Mouse (Mus musculus) heart, postnatal 0 days (tissue): Measurements from ENCODE around the gene Brwd1. TPM values are rescaled to one million over a fixed set of nuclear protein-coding genes. Genes with fewer than 3 reads are reported as not detected.

ENCODE experiments used
- ATAC-seq: fragments of 200-750 bp; cut with Nextera tagmentation; 2 replicates; pipeline ENCODE4 v1.8.0; 2017; ENCODE audit warnings: low read depth, moderate number of reproducible peaks, moderate library complexity; ENCODE audit not compliant: insufficient read depth
- DNase-seq: peaks from one replicate; pipeline ENCODE4 v3.0.0-alpha.2; 2016; ENCODE audit warnings: low spot score
- H3K27ac ChIP-seq: fragments of 300-500 bp; sonication (generic); 2 replicates; pipeline ENCODE4 v1.5.1; 2014; ENCODE audit warnings: low read depth, mild to moderate bottlenecking
- H3K27me3 ChIP-seq: fragments of 300-500 bp; sonication (generic); 2 replicates; pipeline ENCODE4 v1.6.1; 2014; ENCODE audit warnings: low read length, mixed read lengths; ENCODE audit not compliant: control insufficient read depth, insufficient read depth
- H3K36me3 ChIP-seq: fragments of 300-500 bp; sonication (generic); replicated peaks from 2 replicates; pipeline ENCODE4 v1.6.1; 2014; ENCODE audit warnings: low read length, mixed read lengths; ENCODE audit not compliant: control insufficient read depth, insufficient read depth
- H3K4me1 ChIP-seq: fragments of 300-500 bp; sonication (generic); 2 replicates; pipeline ENCODE4 v1.6.1; 2014; ENCODE audit warnings: antibody characterized with exemption; ENCODE audit not compliant: control insufficient read depth, insufficient read depth
- H3K4me2 ChIP-seq: fragments of 300-500 bp; sonication (generic); 2 replicates; pipeline ENCODE4 v1.6.1; 2014; ENCODE audit warnings: low read depth, mild to moderate bottlenecking, low read length, moderate library complexity
- H3K4me3 ChIP-seq: fragments of 300-500 bp; sonication (generic); 2 replicates; pipeline ENCODE4 v1.5.1; 2014; ENCODE audit warnings: low read depth, low read length
- H3K9ac ChIP-seq: fragments of 300-500 bp; sonication (generic); replicated peaks from 2 replicates; pipeline ENCODE4 v1.6.1; 2014; ENCODE audit warnings: low read depth, low read length, mixed read lengths
- H3K9me3 ChIP-seq: fragments of 300-500 bp; sonication (generic); replicated peaks from 2 replicates; pipeline ENCODE4 v1.6.1; 2016; ENCODE audit warnings: low read length; ENCODE audit not compliant: control insufficient read depth
- CTCF ChIP-seq: IDR thresholded peaks from 2 replicates; pipeline ENCODE4 v1.5.1; 2016; ENCODE audit warnings: antibody characterized with exemption, control low read depth, low read depth
- EP300 ChIP-seq: IDR thresholded peaks from 2 replicates; pipeline ENCODE4 v1.6.1; 2016; ENCODE audit warnings: antibody characterized with exemption, low read depth
- WGBS: fragments of 180-500 bp; shearing (Covaris S2); extraction: QIAGEN DNeasy Blood & Tissue Kit; methylation state at CpG from one replicate; pipeline ENCODE4 v1.1.7; 2014; 5-methylcytosine and 5-hydroxymethylcytosine counted together
- polyA plus RNA-seq: library from polyadenylated mRNA; unstranded; fragments of >200 nt; fragmentation: Nextera tagmentation; extraction: Ambion mirVana; gene quantifications from 2 replicates; pipeline ENCODE4 v1.2.1, GENCODE M21; 2015
- total RNA-seq: library from RNA; depleted of rRNA; stranded (reverse); fragments of >200 nt; gene quantifications from 2 replicates; pipeline ENCODE4 v1.2.3, GENCODE M21; 2014; ENCODE audit warnings: low replicate concordance

Gene Brwd1
- total and polyA plus RNA-seq, 2 experiments from 2014 or later: 55.9 to 72.1 TPM

DNA sequence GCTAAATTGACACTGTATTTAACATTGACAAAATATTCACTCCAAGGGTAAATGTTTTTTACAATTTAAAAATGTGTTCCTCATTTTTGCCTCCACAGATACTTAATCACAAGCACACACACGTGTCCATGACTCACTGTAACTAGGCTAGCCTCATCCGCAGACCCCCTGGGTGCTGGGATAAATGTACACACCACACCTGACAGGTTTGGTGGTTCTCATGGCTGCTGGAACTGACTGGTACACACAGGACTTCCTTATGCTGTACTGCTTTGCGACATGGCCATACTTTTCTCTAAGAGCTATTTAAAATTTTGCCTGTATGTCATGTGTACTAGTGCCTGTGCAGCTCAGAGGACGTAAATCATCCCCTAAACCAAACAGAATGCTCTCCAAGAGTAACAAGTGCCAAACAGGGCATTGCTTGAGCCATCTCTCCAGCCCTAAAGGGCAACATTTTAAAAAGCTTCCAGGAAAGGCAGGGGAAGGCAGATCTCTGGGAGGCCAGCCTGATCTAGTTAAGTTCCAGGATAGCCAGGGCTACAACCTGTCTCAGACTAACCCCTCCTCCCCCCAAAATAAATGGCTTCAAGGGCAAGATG lies 37.8 kb upstream of the Brwd1 start:
- H3K36me3 ChIP-seq: peaks cover 39% of the 10 kb centered on the region

GRCm38 (mm10) chr16:96114729-96115128 lies 32.4 kb upstream of the Brwd1 start:
- Histone ChIP-seq H3K4me2 (no peak overlapping the region), H3K27ac (no peak overlapping the region), H3K36me3 (no peaks in the 10 kb centered on the region), H3K4me1 (0 out of 2 replicates have a peak, but pooled peaks cover 6% of the 10 kb centered on the region), H3K4me3 (no peak overlapping the region), H3K9me3 (no peaks in the 10 kb centered on the region), H3K27me3 (no peaks in the 10 kb centered on the region), H3K9ac (no peak overlapping the region)
- ATAC-seq (no peak), DNase-seq (no peak)
- WGBS: 56% methylated on average over 4 of the region's 4 CpGs
- TF ChIP-seq EP300 (no peak), CTCF (no peak)

More for the DNA sequence above, 37.8 kb upstream of the Brwd1 start:
- H3K27ac ChIP-seq: no peak overlapping the region
- ATAC-seq: no peak
- TF ChIP-seq CTCF: no peak
- no peak for TF ChIP-seq EP300
- H3K27me3 ChIP-seq: no peaks in the 10 kb centered on the region
- H3K4me1 ChIP-seq: peaks cover under 1% of the 10 kb centered on the region; the same call in 1 of the 2 replicates
- H3K9me3 ChIP-seq: no peaks in the 10 kb centered on the region
- H3K4me2 ChIP-seq: no peak overlapping the region
- no peak overlapping the region for H3K9ac ChIP-seq
- no peak overlapping the region for H3K4me3 ChIP-seq
- no peak for DNase-seq
- WGBS: 74% methylated on average over 4 of the region's 4 CpGs

GRCm38 (mm10) chr16:96112769-96113168 lies 30.4 kb upstream of the Brwd1 start:
- no peak for ATAC-seq
- Histone ChIP-seq H3K4me2 (no peak overlapping the region), H3K9ac (no peak overlapping the region), H3K36me3 (no peaks in the 10 kb centered on the region), H3K27me3 (no peaks in the 10 kb centered on the region), H3K4me3 (no peak overlapping the region), H3K4me1 (0 out of 2 replicates have a peak, but pooled peaks cover 6% of the 10 kb centered on the region), H3K9me3 (no peaks in the 10 kb centered on the region), H3K27ac (no peak overlapping the region)
- no peak for TF ChIP-seq EP300
- TF ChIP-seq CTCF: no peak
- no peak for DNase-seq
- WGBS: 48% methylated on average over 2 of the region's 2 CpGs

DNA sequence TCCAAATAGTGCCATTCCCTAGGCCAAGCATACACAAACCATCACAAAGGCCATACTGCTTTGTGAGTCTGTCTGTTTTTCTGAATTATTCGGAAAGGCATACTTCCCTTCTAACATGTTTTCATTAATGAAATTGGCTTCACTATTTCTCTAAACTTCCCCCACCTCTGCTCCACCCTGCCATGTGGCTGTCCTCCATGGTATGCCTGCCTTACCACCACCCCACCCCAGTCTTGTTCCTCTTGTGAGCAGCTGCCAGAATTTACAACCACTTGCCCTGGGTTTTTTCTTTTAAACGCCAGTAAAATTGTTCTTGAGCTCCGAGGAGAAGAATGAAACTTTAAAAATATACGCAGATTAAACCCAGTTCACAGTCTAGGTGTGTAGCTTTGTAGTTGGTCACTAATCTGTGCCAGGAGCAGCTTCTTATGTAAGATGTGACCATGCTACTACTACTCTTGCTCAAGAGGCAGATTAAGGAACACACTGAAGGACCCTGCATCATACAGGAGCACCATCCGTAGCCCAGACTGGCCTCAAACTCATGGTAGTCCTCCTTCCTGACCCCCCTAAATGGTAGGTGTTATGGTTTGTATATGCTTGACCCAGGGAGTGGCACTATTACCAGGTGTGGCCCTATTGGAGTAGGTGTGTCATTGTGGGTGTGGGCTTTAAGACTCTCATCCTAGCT lies 28.5 kb upstream of the Brwd1 start:
- no peaks in the 10 kb centered on the region for H3K36me3 ChIP-seq
- H3K27ac ChIP-seq: no peak overlapping the region
- no peak overlapping the region for H3K4me3 ChIP-seq
- no peak for ATAC-seq
- TF ChIP-seq CTCF (no peak), EP300 (no peak)
- H3K9ac ChIP-seq: no peak overlapping the region
- 77% methylated on average over 5 of the region's 5 CpGs for WGBS
- no peaks in the 10 kb centered on the region for H3K9me3 ChIP-seq
- 0 out of 2 replicates have a peak, but pooled peaks cover 6% of the 10 kb centered on the region for H3K4me1 ChIP-seq
- no peaks in the 10 kb centered on the region for H3K27me3 ChIP-seq
- H3K4me2 ChIP-seq: no peak overlapping the region
- DNase-seq: no peak

DNA sequence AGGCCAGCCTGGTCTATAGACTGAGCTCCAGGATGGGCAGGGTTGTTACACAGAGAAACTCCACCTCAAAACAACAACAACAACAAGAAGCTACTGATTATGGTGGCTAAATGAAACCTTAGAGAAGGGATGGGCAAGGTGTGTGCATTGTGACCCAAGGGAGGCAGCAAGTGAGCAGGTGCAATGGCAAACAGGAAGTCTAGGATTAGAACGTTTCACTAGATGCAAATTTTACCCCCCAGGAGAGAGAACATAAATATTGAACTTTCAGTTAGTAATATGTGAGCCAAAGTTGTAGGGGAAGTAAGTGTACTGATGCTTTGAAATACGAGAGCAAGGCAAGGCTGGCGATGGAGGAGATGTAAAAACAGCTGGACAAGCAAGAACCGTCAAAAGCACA lies 27.3 kb upstream of the Brwd1 start:
- H3K27ac ChIP-seq: no peak overlapping the region
- TF ChIP-seq EP300: no peak
- TF ChIP-seq CTCF: no peak
- no peaks in the 10 kb centered on the region for H3K36me3 ChIP-seq
- no peak overlapping the region for H3K4me3 ChIP-seq
- WGBS: 62% methylated on average over 4 of the region's 4 CpGs
- DNase-seq (no peak), ATAC-seq (no peak)
- H3K4me2 ChIP-seq: no peak overlapping the region
- H3K27me3 ChIP-seq: no peaks in the 10 kb centered on the region
- no peaks in the 10 kb centered on the region for H3K9me3 ChIP-seq
- 0 out of 2 replicates have a peak, but pooled peaks cover 6% of the 10 kb centered on the region for H3K4me1 ChIP-seq
- H3K9ac ChIP-seq: no peak overlapping the region
